Mouse (Mus musculus) olfactory bulb, adult 2 months (tissue): ENCODE results near the gene Btbd17. TPM values are rescaled to one million over a fixed set of nuclear protein-coding genes. Genes with fewer than 3 reads are reported as not detected.

ENCODE experiments used
- H3K27ac ChIP-seq: fragments of 200-500 bp; 2 replicates; pipeline ENCODE4 v1.5.1; 2012; ENCODE audit warnings: low read depth, low read length; ENCODE audit not compliant: insufficient read depth
- H3K4me1 ChIP-seq: fragments of 200-500 bp; 2 replicates; pipeline ENCODE4 v1.6.1; 2012; ENCODE audit warnings: low read length; ENCODE audit not compliant: control insufficient read depth, insufficient read depth
- H3K4me3 ChIP-seq: fragments of 200-500 bp; 2 replicates; pipeline ENCODE4 v1.5.1; 2012; ENCODE audit warnings: mild to moderate bottlenecking, low read depth, low read length, moderate library complexity; ENCODE audit not compliant: insufficient read depth
- CTCF ChIP-seq: fragments of 200-500 bp; IDR thresholded peaks from 2 replicates; pipeline ENCODE4 v1.5.1; 2012; ENCODE audit warnings: low read depth, mild to moderate bottlenecking, low read length, moderate library complexity; ENCODE audit not compliant: insufficient read depth
- POLR2A ChIP-seq: fragments of 200-500 bp; IDR thresholded peaks from 2 replicates; pipeline ENCODE4 v1.6.1; 2012; ENCODE audit warnings: mild to moderate bottlenecking, low read depth, low read length, moderate library complexity; ENCODE audit not compliant: insufficient read depth
- WGBS: fragments of 180-500 bp; shearing (Covaris S2); methylation state at CpG from one replicate; pipeline ENCODE4 v1.1.7; 2018; 5-methylcytosine and 5-hydroxymethylcytosine counted together
- polyA plus RNA-seq: library from polyadenylated mRNA; stranded (reverse); fragments of >200 nt; gene quantifications from 2 replicates; pipeline ENCODE4 v1.2.4, GENCODE M21; 2012; ENCODE audit warnings: low replicate concordance; ENCODE audit not compliant: missing spikeins, insufficient read depth, insufficient read length

Gene Btbd17
- not detected in 2 replicates for polyA plus RNA-seq

DNA sequence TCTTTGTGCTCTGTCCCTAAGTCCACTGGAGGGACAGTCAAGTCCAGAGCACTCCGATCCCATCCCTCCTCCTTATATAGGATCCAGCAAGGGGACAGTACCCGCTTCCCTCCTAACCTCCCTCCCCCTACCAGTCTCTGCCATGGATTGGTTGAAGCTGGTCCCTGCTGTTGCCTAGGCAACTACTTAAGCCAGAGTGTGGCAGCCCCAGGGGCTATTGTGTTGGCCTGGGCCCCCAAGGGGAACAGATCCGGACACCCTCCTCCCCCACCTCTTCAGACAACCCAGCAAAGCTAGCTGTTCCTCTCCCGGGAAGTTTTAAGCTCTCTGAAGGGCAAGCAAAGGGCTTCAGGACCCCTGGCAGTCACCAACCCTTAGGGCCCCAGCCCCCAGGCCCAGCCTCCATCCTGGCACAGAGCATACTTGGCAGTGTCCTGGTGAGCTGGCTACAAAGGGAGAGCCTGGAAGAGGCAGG lies at the start of gene Btbd17:
Gene Btbd17, minus strand, starts transcription at position 98 of the 475 bp plus-strand sequence.
- Histone ChIP-seq H3K4me3 (peak within 1 kb of the TSS; percentile 28), H3K27ac (peak within 1 kb of the TSS; percentile 76), H3K4me1 (peaks cover 43% of the 10 kb centered on the region)
- TF ChIP-seq CTCF (no peak), POLR2A (no peak)
- 21% methylated on average over 4 of the region's 4 CpGs for WGBS

GRCm38 (mm10) chr11:114844464-114845220 lies 48.9 kb upstream of the Btbd17 start:
- TF ChIP-seq POLR2A (no peak), CTCF (no peak)
- peaks cover 5% of the 10 kb centered on the region; the same call in 1 of the 2 replicates for H3K4me1 ChIP-seq
- no peak overlapping the region for H3K4me3 ChIP-seq
- H3K27ac ChIP-seq, result no peak overlapping the region
- WGBS, result 80% methylated on average over 7 of the region's 7 CpGs

- H3K4me1 ChIP-seq, result peaks cover 5% of the 10 kb centered on the region; the same call in 1 of the 2 replicates
- 32% methylated on average over 8 of the region's 8 CpGs for WGBS
- TF ChIP-seq POLR2A, result no peak
- no peak for TF ChIP-seq CTCF
- H3K4me3 ChIP-seq, result no peak overlapping the region
- H3K27ac ChIP-seq, result no peak overlapping the region
These were observed 48.2 kb upstream of the Btbd17 start for GRCm38 (mm10) chr11:114843818-114844463.

GRCm38 (mm10) chr11:114833166-114833565 lies 37.4 kb upstream of the Btbd17 start:
- H3K4me1 ChIP-seq, result peaks cover 21% of the 10 kb centered on the region
- TF ChIP-seq POLR2A, result no peak
- no peak for TF ChIP-seq CTCF
- no peak overlapping the region for H3K4me3 ChIP-seq
- no peak overlapping the region for H3K27ac ChIP-seq
- WGBS, result 48% methylated on average over 5 of the region's 5 CpGs

- H3K27ac ChIP-seq, result no peak overlapping the region
- peaks cover 21% of the 10 kb centered on the region for H3K4me1 ChIP-seq
- H3K4me3 ChIP-seq, result no peak overlapping the region
- no peak for TF ChIP-seq POLR2A
- TF ChIP-seq CTCF, result no peak
- WGBS, result 55% methylated on average over 8 of the region's 8 CpGs
These were observed 34.7 kb upstream of the Btbd17 start for GRCm38 (mm10) chr11:114830433-114830773.

DNA sequence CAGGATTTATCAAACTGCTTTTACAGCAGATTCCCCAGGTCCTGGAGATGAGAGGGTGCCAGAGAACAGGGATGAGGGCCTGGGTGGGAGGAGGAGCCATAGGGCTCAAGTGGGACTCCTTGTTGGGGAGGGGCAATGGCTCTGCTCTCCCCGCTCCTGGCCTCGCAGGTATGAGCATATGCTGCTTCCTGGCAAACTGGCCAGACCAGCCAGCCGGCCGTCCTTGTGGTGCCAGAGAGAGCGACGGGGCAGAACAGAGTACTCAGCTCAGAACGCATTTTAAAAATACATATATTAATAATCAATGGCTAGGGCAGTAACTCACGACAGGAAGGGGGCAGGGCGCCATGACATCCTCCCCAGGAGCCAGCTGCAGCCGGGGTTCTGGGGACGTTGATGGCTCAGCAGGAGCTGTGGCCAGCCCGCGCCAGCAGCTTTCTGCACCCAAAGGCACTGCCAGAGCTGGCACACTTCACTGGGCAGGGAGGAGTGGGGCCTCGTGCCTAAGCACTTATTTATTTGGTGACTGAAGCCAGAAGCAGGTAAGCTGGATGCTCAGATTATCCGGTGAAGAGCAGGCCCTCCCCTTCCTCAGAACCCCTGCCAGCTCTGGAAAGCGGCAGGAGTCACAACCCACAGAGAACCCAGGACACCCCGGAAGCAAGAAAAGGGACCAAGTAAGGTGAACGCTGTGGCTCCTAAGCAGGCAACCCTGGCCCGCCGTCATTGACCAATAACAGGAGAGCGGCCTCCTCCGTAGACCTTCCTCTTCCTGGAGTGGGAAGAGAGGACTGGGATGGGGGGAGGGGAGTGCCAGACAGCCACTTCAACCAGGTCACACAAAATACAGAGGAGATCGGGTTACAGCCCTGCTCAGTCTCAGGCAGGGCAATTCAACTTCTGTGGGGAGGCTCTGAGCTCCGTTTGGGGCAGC lies 34.0 kb upstream of the Btbd17 start:
- H3K27ac ChIP-seq, result no peak overlapping the region
- TF ChIP-seq CTCF, result no peak
- no peak for TF ChIP-seq POLR2A
- peaks cover 21% of the 10 kb centered on the region for H3K4me1 ChIP-seq
- 37% methylated on average over 24 of the region's 24 CpGs for WGBS
- no peak overlapping the region for H3K4me3 ChIP-seq

DNA sequence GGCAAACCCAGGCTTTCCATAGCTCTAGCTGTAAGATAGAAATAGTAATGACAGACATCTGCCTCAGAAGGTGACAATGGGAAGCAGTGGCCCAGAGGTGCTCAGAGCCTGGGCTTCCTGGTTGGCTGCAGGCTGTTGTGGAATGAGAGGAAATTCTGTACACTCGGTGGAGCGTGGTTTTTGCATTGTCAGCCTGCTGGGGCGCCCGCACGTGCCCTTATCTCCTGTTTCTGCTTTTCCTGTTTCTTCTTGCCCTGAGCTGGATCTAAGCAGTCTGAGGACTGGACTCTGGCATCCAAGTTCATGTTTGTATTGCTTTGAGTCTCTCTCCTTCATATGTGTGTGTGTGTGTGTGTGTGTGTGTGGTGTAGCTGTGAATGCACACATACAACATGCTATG lies 30.9 kb upstream of the Btbd17 start:
- peaks cover 25% of the 10 kb centered on the region for H3K4me1 ChIP-seq
- H3K4me3 ChIP-seq, result no peak overlapping the region
- no peak overlapping the region for H3K27ac ChIP-seq
- TF ChIP-seq CTCF (no peak), POLR2A (no peak)
- 92% methylated on average over 5 of the region's 5 CpGs for WGBS

DNA sequence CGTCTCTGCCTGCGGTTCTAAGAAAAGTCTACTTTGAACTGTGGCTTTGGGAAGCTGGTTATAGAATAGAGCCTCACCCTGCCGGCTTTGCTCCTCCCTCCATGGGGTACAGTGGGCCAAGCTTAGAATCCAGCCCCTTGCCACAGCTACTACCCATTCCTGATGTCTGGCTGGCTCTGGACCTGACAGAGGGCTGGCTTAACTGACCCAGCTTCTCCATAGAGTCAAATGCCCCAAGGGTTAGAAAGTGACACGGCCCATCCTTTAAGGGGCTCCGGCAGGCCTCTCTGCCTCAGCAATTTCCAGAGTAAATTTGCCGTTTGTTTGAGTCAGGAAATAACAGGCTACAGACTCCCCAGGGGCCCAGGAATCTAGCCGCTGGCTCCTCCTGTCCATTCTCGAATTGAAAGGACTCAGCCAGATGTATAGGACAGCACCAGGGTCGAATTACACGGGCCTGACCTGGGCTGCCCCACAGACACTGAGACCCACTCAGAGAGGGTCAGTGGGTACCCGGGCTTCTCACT lies 27.5 kb upstream of the Btbd17 start:
- no peak for TF ChIP-seq CTCF
- TF ChIP-seq POLR2A, result no peak
- H3K4me1 ChIP-seq, result peaks cover 8% of the 10 kb centered on the region; the same call in 1 of the 2 replicates
- WGBS, result 34% methylated on average over 11 of the region's 11 CpGs
- H3K4me3 ChIP-seq, result no peak overlapping the region
- no peak overlapping the region for H3K27ac ChIP-seq
